Mouse (Mus musculus): ENCODE measurements around the gene Vmn1r54.
"Not testable (repeated sequence)": the region's sequence is repeated elsewhere in the genome, so short reads cannot be mapped to it uniquely, and the experiment has no call there.

DNA sequence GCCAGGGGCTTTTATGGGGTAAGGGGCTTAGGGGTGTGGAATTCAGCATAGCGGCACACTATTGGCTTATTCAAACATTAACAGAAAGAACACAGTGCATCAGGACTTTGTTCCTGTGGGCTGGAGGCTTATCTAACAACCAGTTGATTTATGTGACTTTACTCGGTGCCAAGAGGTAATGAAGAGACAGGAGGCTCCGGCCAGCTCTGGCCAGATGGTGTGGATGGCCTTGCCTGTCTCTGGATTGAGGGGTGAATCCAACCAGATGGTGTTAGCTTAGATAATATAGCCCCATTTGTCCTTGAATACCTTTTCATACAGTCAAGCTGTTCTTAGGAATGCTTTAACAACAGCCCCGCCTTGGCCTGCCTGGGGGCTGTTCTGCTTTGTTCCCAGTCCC is 14.0 kb upstream of the Vmn1r54 start:
- not testable (repeated sequence) for TF ChIP-seq CHD2 (IDR thresholded peaks at IDR 0.05; ENCODE audit: low read depth, low read length); ZC3H11A (IDR thresholded peaks at IDR 0.05; ENCODE audit: borderline replicate concordance, low read depth, low read length)
